Mouse (Mus musculus) liver, adult 2 months (tissue): ENCODE results near the gene Arfgef3. TPM values are rescaled to one million over a fixed set of nuclear protein-coding genes. Genes with fewer than 3 reads are reported as not detected.

Source experiments
- DNase-seq: peaks from one replicate; pipeline ENCODE4 v3.0.0-alpha.2; 2011; ENCODE audit warnings: low read depth, low spot score; ENCODE audit errors: extremely low read depth
- H3K27ac ChIP-seq: fragments of 200-500 bp; replicated peaks from 2 replicates; pipeline ENCODE4 v1.5.1; 2012; ENCODE audit warnings: low read depth, mild to moderate bottlenecking, control low read depth, inconsistent platforms, low read length; ENCODE audit not compliant: insufficient read depth
- H3K27me3 ChIP-seq: fragments of 200-500 bp; 2 replicates; pipeline ENCODE4 v1.6.1; 2012; ENCODE audit warnings: mild to moderate bottlenecking, moderate library complexity, low read length, inconsistent platforms; ENCODE audit not compliant: control insufficient read depth, insufficient read depth
- H3K36me3 ChIP-seq: fragments of 200-500 bp; 2 replicates; pipeline ENCODE4 v1.6.1; 2012; ENCODE audit warnings: low read length, inconsistent platforms; ENCODE audit not compliant: control insufficient read depth, insufficient read depth
- H3K4me1 ChIP-seq: fragments of 200-500 bp; 2 replicates; pipeline ENCODE4 v1.6.1; 2011; ENCODE audit warnings: low read length; ENCODE audit not compliant: control insufficient read depth, insufficient read depth
- H3K4me3 ChIP-seq: fragments of 200-500 bp; 2 replicates; pipeline ENCODE4 v1.5.1; 2011; ENCODE audit warnings: low read depth, mild to moderate bottlenecking, control low read depth, low read length, moderate library complexity; ENCODE audit not compliant: insufficient read depth
- H3K79me2 ChIP-seq: fragments of 200-500 bp; 2 replicates; pipeline ENCODE4 v1.6.1; 2012; ENCODE audit warnings: inconsistent platforms, mild to moderate bottlenecking, low read length, moderate library complexity; ENCODE audit not compliant: control insufficient read depth, insufficient read depth
- H3K9ac ChIP-seq: fragments of 200-500 bp; 2 replicates; pipeline ENCODE4 v1.6.1; 2012; ENCODE audit warnings: low read depth, mild to moderate bottlenecking, control low read depth, inconsistent platforms, low read length
- CTCF ChIP-seq: fragments of 200-500 bp; IDR thresholded peaks from 2 replicates; pipeline ENCODE4 v1.5.1; 2011; ENCODE audit warnings: low read depth, low read length, control low read depth
- POLR2A ChIP-seq: fragments of 200-500 bp; IDR thresholded peaks from 2 replicates; pipeline ENCODE4 v1.6.1; 2011; ENCODE audit warnings: low read length, control low read depth; ENCODE audit not compliant: insufficient read depth; ENCODE audit errors: extremely low read depth
- WGBS: fragments of 180-500 bp; shearing (Covaris S2); methylation state at CpG from one replicate; pipeline ENCODE4 v1.1.7; 2018; 5-methylcytosine and 5-hydroxymethylcytosine counted together
- polyA plus RNA-seq: library from polyadenylated mRNA; depleted of rRNA; stranded (reverse); fragments of >200 nt; gene quantifications from 2 replicates; pipeline ENCODE4 v1.2.3, GENCODE M21; 2012
- total RNA-seq: library from RNA; depleted of rRNA; stranded (reverse); fragments of >200 nt; gene quantifications from 2 replicates; pipeline ENCODE4 v1.2.3, GENCODE M21; 2014

Gene Arfgef3
- total and polyA plus RNA-seq, 2 experiments = under 0.01 TPM; not detected in 1

DNA sequence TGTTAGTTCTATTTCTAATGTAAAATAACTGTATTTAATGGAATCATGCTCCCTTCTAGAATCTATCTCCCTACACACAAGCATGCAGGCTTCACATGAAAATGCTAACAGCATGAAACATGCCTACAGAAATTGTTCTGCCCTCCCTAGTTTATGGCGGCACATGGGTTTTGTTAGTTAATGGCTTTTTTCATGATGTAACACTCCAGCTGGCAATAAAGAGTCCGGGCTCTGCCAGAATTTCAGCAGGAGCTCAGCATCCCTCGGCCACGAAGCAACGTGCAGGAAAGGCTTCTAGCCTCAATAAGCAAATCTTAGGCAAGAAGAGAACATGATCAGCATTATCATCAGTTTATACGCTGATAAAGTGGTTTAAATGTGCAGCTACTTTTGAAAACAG lies 32.8 kb downstream of the Arfgef3 start:
- no peaks in the 10 kb centered on the region for H3K36me3 ChIP-seq
- TF ChIP-seq POLR2A (no peak), CTCF (no peak)
- H3K27ac ChIP-seq = no peak overlapping the region
- H3K9ac ChIP-seq = no peak overlapping the region
- no peaks in the 10 kb centered on the region for H3K79me2 ChIP-seq
- H3K4me3 ChIP-seq = no peak overlapping the region
- no peak for DNase-seq
- H3K4me1 ChIP-seq = no peaks in the 10 kb centered on the region
- WGBS = 88% methylated on average over 6 of the region's 6 CpGs
- H3K27me3 ChIP-seq = no peaks in the 10 kb centered on the region

DNA sequence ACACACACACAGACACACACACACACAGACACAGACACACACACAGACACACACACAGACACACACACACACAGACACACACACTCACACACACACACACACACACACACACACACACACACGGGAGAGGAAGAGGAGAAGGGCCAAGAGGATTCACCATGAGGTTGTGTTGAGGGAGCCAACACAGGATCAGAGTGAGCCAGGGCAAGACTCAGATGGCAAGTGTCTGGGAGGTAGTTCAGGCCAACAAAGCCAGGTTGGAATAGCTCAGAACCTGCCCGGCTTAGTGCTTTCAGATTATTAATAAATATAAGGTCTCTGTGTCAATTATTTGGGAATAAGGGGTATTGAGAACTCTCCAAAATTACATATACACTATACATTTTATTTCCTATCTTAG lies 33.9 kb downstream of the Arfgef3 start:
- TF ChIP-seq POLR2A (no peak), CTCF (no peak)
- no peak overlapping the region for H3K27ac ChIP-seq
- no peak for DNase-seq
- H3K27me3 ChIP-seq = no peaks in the 10 kb centered on the region
- no peaks in the 10 kb centered on the region for H3K4me1 ChIP-seq
- H3K9ac ChIP-seq = no peak overlapping the region
- H3K4me3 ChIP-seq = no peak overlapping the region
- WGBS = 94% methylated on average over 2 of the region's 2 CpGs
- no peaks in the 10 kb centered on the region for H3K79me2 ChIP-seq
- H3K36me3 ChIP-seq = no peaks in the 10 kb centered on the region

DNA sequence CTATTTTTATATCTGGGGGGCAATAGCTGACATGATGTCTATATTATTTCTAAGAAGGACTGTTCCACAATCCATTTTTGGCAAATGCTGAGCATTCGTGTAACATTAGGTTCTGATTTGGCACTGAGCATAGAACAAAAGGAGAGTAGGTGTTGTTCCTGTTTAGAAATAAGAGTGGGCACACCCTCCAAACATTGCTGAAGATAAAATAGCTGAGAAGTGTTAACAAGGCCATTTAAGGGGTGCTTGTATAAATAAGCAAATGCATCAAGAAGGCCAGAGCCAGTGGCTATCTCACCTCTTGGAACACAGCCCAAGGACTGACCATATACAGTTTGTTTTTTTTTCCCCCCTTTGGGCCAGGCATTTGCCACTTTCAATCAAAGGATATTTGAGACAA lies 35.1 kb downstream of the Arfgef3 start:
- Histone ChIP-seq H3K36me3 (no peaks in the 10 kb centered on the region), H3K4me1 (no peaks in the 10 kb centered on the region), H3K27me3 (no peaks in the 10 kb centered on the region), H3K27ac (no peak overlapping the region), H3K9ac (no peak overlapping the region), H3K4me3 (no peak overlapping the region), H3K79me2 (no peaks in the 10 kb centered on the region)
- 85% methylated on average over 1 of the region's 1 CpGs for WGBS
- DNase-seq = no peak
- no peak for TF ChIP-seq CTCF
- no peak for TF ChIP-seq POLR2A

DNA sequence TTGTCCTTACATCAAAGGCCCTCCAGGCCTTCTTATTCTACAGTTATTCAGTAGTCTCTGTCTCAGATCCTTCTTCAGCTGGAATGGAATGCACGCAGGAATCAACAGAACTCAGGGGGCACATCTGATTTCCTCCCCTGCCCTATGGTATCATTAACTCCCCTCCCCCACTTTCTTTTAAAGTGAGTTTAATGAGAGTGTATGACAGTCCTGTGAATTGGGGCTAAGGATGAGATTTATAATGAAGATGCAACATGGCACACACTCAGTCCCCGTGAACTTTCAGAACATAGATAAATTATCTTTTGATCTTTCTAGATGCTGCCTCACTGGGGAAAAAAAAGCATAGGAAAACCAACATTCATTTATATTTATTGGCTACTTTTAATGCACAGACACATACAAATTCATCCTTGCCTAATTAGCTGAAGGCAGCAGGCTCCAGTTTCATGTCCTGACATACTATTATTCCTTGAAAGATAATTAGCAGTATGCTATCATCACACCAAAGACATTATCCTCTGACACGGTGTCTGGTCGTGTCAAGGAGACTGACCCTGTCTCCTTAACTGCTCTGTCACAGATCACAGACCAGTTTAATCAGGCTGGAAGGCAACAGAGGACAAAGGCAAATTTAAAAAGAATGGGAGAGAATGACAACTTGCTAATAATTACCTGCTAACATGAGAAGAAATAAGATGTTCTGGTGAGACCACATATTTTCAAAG lies 39.2 kb downstream of the Arfgef3 start:
- Histone ChIP-seq H3K36me3 (no peaks in the 10 kb centered on the region), H3K4me3 (no peak overlapping the region), H3K4me1 (no peaks in the 10 kb centered on the region), H3K27ac (no peak overlapping the region), H3K9ac (no peak overlapping the region), H3K79me2 (no peaks in the 10 kb centered on the region), H3K27me3 (no peaks in the 10 kb centered on the region)
- no peak for DNase-seq
- 84% methylated on average over 4 of the region's 4 CpGs for WGBS
- no peak for TF ChIP-seq POLR2A
- no peak for TF ChIP-seq CTCF

DNA sequence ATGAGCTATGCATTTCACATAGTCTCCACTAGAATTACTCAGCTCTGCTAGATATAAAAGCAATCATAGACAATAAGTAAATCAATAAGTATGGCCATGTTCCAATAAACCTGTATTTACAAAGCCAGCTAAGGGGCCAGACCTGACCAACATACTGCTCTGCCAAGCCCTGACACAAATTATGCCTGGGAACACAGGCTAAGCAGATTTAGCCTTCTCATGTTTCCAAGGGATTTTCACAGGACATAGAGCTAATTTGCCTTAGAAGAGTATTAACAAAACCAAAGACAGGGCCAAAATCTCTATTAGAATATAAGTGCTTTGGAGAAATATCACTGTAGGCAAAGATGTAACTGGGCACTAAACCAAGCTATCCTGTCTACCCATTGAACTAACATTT lies 42.2 kb downstream of the Arfgef3 start:
- Histone ChIP-seq H3K4me1 (no peaks in the 10 kb centered on the region), H3K27ac (no peak overlapping the region), H3K79me2 (no peaks in the 10 kb centered on the region), H3K27me3 (no peaks in the 10 kb centered on the region), H3K4me3 (no peak overlapping the region), H3K36me3 (no peaks in the 10 kb centered on the region), H3K9ac (no peak overlapping the region)
- peak; percentile 15 for DNase-seq
- no peak for TF ChIP-seq CTCF
- no peak for TF ChIP-seq POLR2A

DNA sequence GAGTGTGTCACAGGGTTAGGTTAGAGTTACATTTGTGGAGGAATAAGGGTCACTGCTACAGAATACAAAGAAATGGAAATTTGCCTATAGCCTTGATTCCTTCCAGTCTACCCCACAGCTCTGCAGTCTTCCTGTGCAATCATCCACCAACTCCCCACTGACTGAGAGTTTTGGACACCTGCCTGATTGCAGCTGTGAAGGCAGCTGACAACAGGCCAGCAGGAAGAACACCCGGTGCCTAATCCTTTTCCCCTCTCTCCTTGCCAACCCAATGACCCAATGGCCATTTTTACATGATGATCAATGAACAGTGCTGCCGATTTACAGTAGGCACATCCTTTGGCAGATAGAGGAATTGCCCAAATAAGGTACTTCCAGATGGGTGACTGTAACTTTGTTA lies 43.6 kb downstream of the Arfgef3 start:
- no peak overlapping the region for H3K27ac ChIP-seq
- TF ChIP-seq CTCF = no peak
- no peak for TF ChIP-seq POLR2A
- H3K4me1 ChIP-seq = no peaks in the 10 kb centered on the region
- no peak for DNase-seq
- H3K36me3 ChIP-seq = no peaks in the 10 kb centered on the region
- no peak overlapping the region for H3K4me3 ChIP-seq
- H3K27me3 ChIP-seq = no peaks in the 10 kb centered on the region
- WGBS = 14% methylated on average over 2 of the region's 2 CpGs
- no peak overlapping the region for H3K9ac ChIP-seq
- no peaks in the 10 kb centered on the region for H3K79me2 ChIP-seq
